Mouse (Mus musculus) cerebellum, adult 2 months (tissue): ENCODE data around the gene Hoxb9. TPM values are rescaled to one million over a fixed set of nuclear protein-coding genes. Genes with fewer than 3 reads are reported as not detected.

Experiments
- DNase-seq, 2 experiments: peaks; one replicate each; pipeline ENCODE4 v3.0.0; 2021
- H3K27ac ChIP-seq: fragments of 200-500 bp; 2 replicates; pipeline ENCODE4 v1.5.1; 2012; ENCODE audit warnings: low read length, control low read depth, inconsistent platforms; ENCODE audit not compliant: insufficient read depth
- H3K27me3 ChIP-seq: fragments of 200-500 bp; 2 replicates; pipeline ENCODE4 v1.6.1; 2012; ENCODE audit warnings: inconsistent platforms, mild to moderate bottlenecking, low read length, moderate library complexity; ENCODE audit not compliant: control insufficient read depth, insufficient read depth
- H3K4me1 ChIP-seq: fragments of 200-500 bp; 2 replicates; pipeline ENCODE4 v1.6.1; 2011; ENCODE audit warnings: low read length; ENCODE audit not compliant: control insufficient read depth, insufficient read depth
- H3K4me3 ChIP-seq: fragments of 200-500 bp; replicated peaks from 2 replicates; pipeline ENCODE3; 2011; ENCODE audit warnings: mild to moderate bottlenecking, low read depth, low read length, control low read depth; ENCODE audit not compliant: insufficient read depth
- CTCF ChIP-seq: fragments of 200-500 bp; IDR thresholded peaks from 2 replicates; pipeline ENCODE4 v1.5.1; 2011; ENCODE audit warnings: low read depth, mild to moderate bottlenecking, control low read depth, low read length, moderate library complexity, borderline replicate concordance; ENCODE audit not compliant: insufficient read depth
- POLR2A ChIP-seq: fragments of 200-500 bp; IDR thresholded peaks from 2 replicates; pipeline ENCODE4 v1.6.1; 2011; ENCODE audit warnings: low read length, control low read depth, borderline replicate concordance; ENCODE audit not compliant: insufficient read depth
- WGBS: fragments of 180-500 bp; shearing (Covaris S2); methylation state at CpG from one replicate; pipeline ENCODE4 v1.1.7; 2018; 5-methylcytosine and 5-hydroxymethylcytosine counted together
- polyA plus RNA-seq: library from polyadenylated mRNA; depleted of rRNA; stranded (reverse); fragments of >200 nt; gene quantifications from 2 replicates; pipeline ENCODE4 v1.2.3, GENCODE M21; 2012

Hoxb9 gene
- polyA plus RNA-seq, 1 experiment: not detected

DNA sequence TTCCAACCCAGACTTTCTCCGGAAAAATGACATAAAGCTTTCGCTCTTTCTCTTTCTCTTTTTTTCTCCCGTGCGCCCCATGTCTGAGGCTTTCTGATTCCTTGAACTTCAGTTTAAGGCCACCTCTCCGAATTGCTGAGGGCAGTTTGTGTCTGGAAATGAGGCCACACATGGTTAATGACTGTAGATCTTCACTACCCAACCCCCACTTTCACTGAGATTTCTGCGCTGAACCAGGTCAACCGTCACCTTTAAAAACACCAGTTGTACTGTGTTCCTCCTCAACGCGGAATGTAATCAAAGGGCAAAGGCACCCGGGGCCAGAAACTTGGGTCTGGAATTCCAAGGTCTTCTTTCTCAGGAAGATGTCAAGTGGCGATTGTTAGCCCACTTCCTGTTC is 17.0 kb upstream of the Hoxb9 start:
- H3K4me3 ChIP-seq: no peak overlapping the region
- 3% methylated on average over 11 of the region's 11 CpGs for WGBS
- TF ChIP-seq CTCF: no peak
- TF ChIP-seq POLR2A: no peak
- H3K27ac ChIP-seq: no peak overlapping the region
- H3K27me3 ChIP-seq: peaks cover 4% of the 10 kb centered on the region; the same call in 1 of the 2 replicates
- no peak for DNase-seq
- H3K4me1 ChIP-seq: no peaks in the 10 kb centered on the region

DNA sequence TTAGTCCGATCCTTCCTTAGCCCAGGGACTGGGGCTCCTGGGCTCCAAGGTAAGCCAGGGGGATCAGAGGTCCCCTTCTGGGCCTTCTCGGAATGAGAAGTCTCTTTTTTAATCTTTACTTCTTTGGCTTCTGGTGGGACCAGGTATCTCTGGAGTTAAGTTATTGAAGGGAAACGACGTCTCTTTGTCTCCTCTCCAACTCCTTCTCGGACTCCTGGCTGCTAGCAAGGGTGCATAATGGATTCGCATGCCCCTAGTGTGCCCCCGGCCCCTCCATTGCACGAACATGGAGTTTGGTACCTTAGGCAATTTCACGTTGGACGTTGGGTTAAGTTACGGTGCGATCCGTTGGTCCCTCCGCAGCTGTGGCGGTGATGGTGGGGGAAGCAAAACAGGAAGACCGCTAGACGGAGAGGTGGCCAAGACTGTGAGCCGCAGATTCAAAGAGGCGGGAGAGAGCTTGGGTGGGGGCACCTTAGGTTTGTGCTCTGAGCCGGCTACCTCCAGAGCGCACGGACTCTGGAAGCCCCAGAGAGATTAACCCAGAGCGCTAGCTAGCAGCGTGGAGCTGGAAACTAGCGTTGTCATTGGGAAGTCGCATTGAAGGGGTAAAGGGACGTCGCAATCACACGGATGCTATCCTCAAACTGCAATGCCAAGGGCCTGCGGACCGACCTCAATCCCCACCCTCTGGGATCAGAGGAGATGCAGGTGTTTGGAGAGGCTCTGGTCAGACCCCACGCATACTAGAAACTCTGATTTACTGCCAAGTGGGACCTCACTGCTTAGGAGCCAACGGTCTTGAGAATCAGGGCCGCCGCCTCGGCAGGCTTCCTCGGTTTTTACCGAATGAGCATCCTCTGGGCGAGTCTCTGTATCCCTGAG is 15.9 kb upstream of the Hoxb9 start:
- Histone ChIP-seq H3K4me3 (no peak overlapping the region), H3K27ac (no peak overlapping the region), H3K27me3 (peaks cover 4% of the 10 kb centered on the region; the same call in 1 of the 2 replicates), H3K4me1 (no peaks in the 10 kb centered on the region)
- WGBS: 3% methylated on average over 39 of the region's 39 CpGs
- DNase-seq: no peak
- TF ChIP-seq POLR2A (no peak), CTCF (no peak)

DNA sequence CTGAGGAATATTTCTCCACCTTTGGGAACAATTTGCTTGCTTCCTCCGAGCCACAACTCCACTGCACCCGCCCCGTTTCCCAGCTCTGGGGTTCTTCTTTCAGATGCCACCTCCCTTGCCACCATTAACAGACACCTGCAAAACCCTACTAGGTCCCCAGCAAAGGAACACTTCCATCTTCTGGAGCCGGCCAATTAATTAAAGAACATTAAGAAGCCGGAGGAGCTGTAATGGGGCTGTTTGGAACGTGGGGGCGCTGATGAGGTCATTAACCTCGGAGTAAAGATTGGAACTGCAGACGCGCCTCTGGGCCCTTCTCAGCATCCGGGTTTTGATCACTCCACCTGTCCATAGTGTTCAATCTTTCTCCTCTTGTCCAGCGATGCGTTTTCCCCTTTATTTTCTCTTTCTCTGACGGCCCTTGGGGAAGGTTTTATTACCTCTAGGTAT is 15.2 kb upstream of the Hoxb9 start:
- peaks cover 4% of the 10 kb centered on the region; the same call in 1 of the 2 replicates for H3K27me3 ChIP-seq
- no peaks in the 10 kb centered on the region for H3K4me1 ChIP-seq
- 2% methylated on average over 14 of the region's 14 CpGs for WGBS
- H3K4me3 ChIP-seq: no peak overlapping the region
- no peak for DNase-seq
- TF ChIP-seq POLR2A: no peak
- no peak overlapping the region for H3K27ac ChIP-seq

DNA sequence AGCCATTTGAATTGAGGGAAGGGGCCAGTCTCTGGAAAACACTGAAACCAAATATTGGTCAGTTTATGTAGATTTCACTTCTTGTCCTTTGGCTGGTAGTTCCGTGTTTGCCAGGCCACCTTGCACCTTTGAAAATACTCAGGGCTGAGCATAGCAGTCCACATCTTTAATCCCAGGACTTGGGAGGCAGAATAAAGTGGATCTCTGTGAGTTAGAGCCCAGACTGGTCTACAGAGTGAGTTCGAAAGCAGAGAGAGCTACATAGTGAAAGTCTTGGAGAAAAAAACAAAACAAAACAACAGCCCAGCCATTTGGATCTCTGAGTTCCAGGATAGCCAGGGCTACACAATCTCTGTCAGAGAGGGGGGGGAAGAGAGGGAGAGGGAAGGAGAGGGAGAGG is 14.1 kb upstream of the Hoxb9 start:
- Histone ChIP-seq H3K4me3 (no peak overlapping the region), H3K4me1 (no peaks in the 10 kb centered on the region), H3K27ac (no peak overlapping the region), H3K27me3 (no peaks in the 10 kb centered on the region; the same call in 1 of the 2 replicates)
- WGBS: 11% methylated on average over 2 of the region's 2 CpGs
- TF ChIP-seq POLR2A: no peak
- no peak for TF ChIP-seq CTCF
- DNase-seq: no peak

DNA sequence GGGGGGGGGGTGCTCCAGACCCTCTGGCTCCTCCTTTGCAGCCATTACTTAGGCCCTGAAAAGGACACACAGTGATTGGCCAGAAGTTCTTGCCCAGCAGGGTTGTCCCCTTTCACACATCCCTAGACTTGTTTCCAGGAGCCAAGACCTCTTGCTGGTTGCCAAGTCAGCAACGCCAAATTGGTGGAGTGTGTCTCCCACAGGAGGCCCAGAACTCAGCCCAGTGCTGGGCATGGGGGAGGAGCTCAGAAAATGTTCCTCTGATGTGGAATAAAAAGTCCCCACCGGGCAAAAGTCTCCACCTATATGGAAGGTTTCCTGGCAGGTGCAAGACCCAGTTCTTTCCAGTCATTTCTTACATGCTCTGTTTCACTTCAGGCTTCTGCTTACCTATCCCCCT is 12.2 kb upstream of the Hoxb9 start:
- WGBS: 0% methylated on average over 2 of the region's 2 CpGs
- Histone ChIP-seq H3K4me1 (no peaks in the 10 kb centered on the region), H3K4me3 (no peak overlapping the region), H3K27me3 (peaks cover 4% of the 10 kb centered on the region; the same call in 1 of the 2 replicates), H3K27ac (no peak overlapping the region)
- TF ChIP-seq CTCF (no peak), POLR2A (no peak)
- no peak for DNase-seq

DNA sequence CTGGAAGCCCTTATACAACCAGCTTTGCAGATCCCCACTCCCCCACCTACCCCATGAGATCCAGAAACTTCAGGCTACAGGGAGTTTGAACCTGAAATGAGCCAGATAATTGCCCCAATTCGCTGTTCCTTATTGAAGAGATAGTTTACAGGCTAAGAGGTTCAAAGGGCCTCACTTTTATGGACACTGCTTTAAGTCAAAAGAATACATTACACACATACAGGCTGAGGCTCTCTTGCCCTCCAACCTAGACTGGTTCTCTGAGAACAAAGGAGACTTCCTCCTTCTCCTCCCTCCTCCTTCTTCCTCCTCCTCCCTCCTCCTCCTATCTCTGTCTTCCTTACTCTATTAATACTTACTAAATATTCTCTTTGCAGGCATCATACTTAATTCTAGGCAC is 11.7 kb upstream of the Hoxb9 start:
- no peak for TF ChIP-seq CTCF
- TF ChIP-seq POLR2A: no peak
- DNase-seq: no peak
- Histone ChIP-seq H3K27me3 (peaks cover 4% of the 10 kb centered on the region; the same call in 1 of the 2 replicates), H3K4me1 (no peaks in the 10 kb centered on the region), H3K27ac (no peak overlapping the region), H3K4me3 (no peak overlapping the region)
- WGBS: 4% methylated on average over 1 of the region's 1 CpGs

DNA sequence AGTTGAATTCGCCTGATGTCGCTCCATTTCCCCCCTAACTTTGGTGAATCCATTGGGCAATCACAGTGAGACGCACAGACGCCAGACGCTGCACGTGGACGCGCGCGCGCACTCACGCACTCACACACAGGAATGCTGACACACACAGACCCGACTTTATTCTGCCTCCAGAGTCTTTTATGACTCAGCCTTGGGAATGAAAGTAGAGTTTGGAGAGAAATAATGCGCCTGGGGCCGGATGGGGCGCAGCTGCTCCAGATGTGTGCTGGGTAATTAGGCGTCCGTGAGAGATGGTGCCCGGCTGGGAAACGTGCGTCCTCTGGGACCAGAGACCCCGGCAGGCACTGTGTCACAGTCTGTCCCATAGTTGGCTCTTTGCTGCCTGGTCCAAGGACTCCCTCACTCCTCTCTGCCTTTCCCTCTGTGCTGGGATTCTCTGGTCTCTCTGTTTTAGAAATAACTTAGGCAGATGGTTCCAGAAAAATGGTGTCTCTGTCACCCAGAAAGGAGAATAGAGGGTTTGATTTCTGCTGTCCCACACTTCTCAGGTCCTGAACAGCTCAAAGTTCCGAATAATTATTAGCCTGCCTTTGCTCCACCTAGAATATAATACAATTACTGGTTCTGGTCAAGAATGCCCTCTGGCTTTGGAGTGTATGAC is 10.8 kb upstream of the Hoxb9 start:
- Histone ChIP-seq H3K27ac (no peak overlapping the region), H3K4me1 (no peaks in the 10 kb centered on the region), H3K27me3 (peaks cover 5% of the 10 kb centered on the region; the same call in 1 of the 2 replicates), H3K4me3 (no peak overlapping the region)
- no peak for DNase-seq
- no peak for TF ChIP-seq POLR2A
- no peak for TF ChIP-seq CTCF
- WGBS: 2% methylated on average over 23 of the region's 23 CpGs

GRCm38 (mm10) chr11:96261323-96261890 is 9.8 kb upstream of the Hoxb9 start:
- 2% methylated on average over 24 of the region's 24 CpGs for WGBS
- Histone ChIP-seq H3K27ac (no peak overlapping the region), H3K4me3 (no peak overlapping the region), H3K27me3 (peaks cover 5% of the 10 kb centered on the region; the same call in 1 of the 2 replicates), H3K4me1 (no peaks in the 10 kb centered on the region)
- TF ChIP-seq CTCF: peak; percentile 24; the same call in 1 of the 2 replicates
- no peak for TF ChIP-seq POLR2A
- no peak for DNase-seq
